Comparison of ENCODE assay signal across 10 mouse cellular contexts in the genomic region with DNA sequence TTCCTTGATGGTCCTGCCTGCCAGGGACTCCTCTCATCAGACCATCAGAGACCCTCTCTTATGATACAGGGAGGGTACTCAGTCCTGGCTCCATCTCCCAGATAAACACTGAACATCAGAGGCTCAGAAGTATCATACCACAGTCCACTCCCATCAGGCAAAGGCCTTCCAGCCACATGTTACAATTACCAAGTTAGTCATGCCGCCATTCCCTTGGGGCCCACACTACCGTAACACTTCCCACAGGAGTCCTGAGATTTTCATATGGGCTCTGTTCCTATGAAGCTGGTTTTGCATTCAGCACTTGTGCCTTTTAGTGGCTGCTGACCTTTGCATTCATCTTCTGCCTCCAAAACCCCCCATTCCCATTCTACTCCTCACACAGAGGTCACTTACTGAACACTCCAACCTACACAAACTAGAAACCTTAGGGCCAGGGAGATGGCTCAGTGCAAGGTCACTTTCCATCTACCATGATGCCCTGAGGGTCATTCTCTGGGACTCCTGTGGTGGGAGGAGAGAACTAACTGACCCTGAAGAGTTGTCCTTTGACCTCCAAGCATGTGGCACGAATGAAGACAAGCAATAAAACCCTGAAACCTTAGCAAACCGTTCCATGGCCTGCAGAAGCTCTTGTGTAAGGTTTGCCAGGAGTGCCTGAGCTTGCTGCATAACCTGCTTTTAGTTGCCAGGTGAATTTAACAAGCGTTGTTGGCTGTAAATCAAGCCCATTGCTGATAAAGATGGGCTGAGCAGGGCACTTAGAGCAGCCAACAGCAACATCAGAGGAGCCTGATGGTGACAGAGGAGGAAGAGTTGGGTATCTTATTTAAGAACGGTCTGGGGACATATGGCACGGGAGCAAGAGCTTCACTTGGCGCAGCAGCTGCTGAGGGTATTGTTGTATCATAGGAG.
DNase-seq lines count a peak whose midpoint lies in the region; ATAC-seq lines count a peak whose summit lies in the region.
"Had no signal": no experiment of that assay in that cellular context is flagged by ENCODE, and none has a peak within 500 bp of the region (broad histone marks: within the 10 kb centered on the region; RNA-seq: fewer than 3 reads in every experiment).

No protein-coding gene starts in this region.

- H3K27me3 ChIP-seq in heart, embryonic 12.5 days (replicated peaks): no peaks in the 10 kb centered on the region
- no peaks in the 10 kb centered on the region for H3K27me3 ChIP-seq in embryonic facial prominence, embryonic 11.5 days (ENCODE audit: control insufficient read depth, insufficient read depth, low read length)
- no peaks in the 10 kb centered on the region for H3K27me3 ChIP-seq in hindbrain, embryonic 14.5 days (ENCODE audit: control insufficient read depth, insufficient read depth, low read length)
- H3K27me3 ChIP-seq: CH12.LX had no signal

- no peak overlapping the region for H3K4me3 ChIP-seq in heart, embryonic 12.5 days
- H3K4me3 ChIP-seq in embryonic facial prominence, embryonic 11.5 days (ENCODE audit: low read depth, low read length): no peak overlapping the region
- no peak overlapping the region for H3K4me3 ChIP-seq in hindbrain, embryonic 14.5 days (replicated peaks; ENCODE audit: low read length)

- peak overlapping the region; percentile 56 for H3K27ac ChIP-seq in heart, embryonic 12.5 days (ENCODE audit: poor library complexity, severe bottlenecking)
- H3K27ac ChIP-seq in embryonic facial prominence, embryonic 11.5 days (replicated peaks; ENCODE audit: low read depth, low read length): 0 out of 2 replicates have a peak overlapping the region, but pooled peaks have one; percentile 20
- peak overlapping the region; percentile 83 for H3K27ac ChIP-seq in hindbrain, embryonic 14.5 days

- no peak overlapping the region for H3K4me2 ChIP-seq in heart, embryonic 12.5 days
- no peak overlapping the region for H3K4me2 ChIP-seq in embryonic facial prominence, embryonic 11.5 days (ENCODE audit: low read depth, low read length)
- no peak overlapping the region for H3K4me2 ChIP-seq in hindbrain, embryonic 14.5 days (replicated peaks)

- 76% methylated on average over 8 of the region's 8 CpGs for WGBS in heart, embryonic 12.5 days
- WGBS in embryonic facial prominence, embryonic 11.5 days: 53% methylated on average over 8 of the region's 8 CpGs
- WGBS in hindbrain, embryonic 14.5 days: 46% methylated on average over 8 of the region's 8 CpGs

- peaks cover 24% of the 10 kb centered on the region for H3K36me3 ChIP-seq in heart, embryonic 12.5 days
- no peaks in the 10 kb centered on the region; the same call in 1 of the 2 replicates for H3K36me3 ChIP-seq in embryonic facial prominence, embryonic 11.5 days (replicated peaks; ENCODE audit: control insufficient read depth, insufficient read depth, low read depth, low read length)
- H3K36me3 ChIP-seq in hindbrain, embryonic 14.5 days (replicated peaks; ENCODE audit: control insufficient read depth, insufficient read depth): no peaks in the 10 kb centered on the region; the same call in none of the 2 replicates

- H3K9me3 ChIP-seq in heart, embryonic 12.5 days (replicated peaks): no peaks in the 10 kb centered on the region
- H3K9me3 ChIP-seq in embryonic facial prominence, embryonic 11.5 days (replicated peaks; ENCODE audit: control insufficient read depth, low read length): no peaks in the 10 kb centered on the region
- no peaks in the 10 kb centered on the region for H3K9me3 ChIP-seq in hindbrain, embryonic 14.5 days (ENCODE audit: control insufficient read depth, low read length)

- no peak for DNase-seq in heart, postnatal 36 days
- peak; percentile 32 for DNase-seq in embryonic facial prominence, embryonic 11.5 days (ENCODE audit: low spot score)
- no peak for DNase-seq in hindbrain, embryonic 14.5 days (ENCODE audit: low spot score)
- peak; percentile 34 for DNase-seq in neural tube, embryonic 10.5 days (ENCODE audit: extremely low spot score, low spot score)
- no peak for DNase-seq in urinary bladder, postnatal 10 days (ENCODE audit: low spot score)
- DNase-seq in frontal cortex, postnatal 36 days (ENCODE audit: low spot score in 2 of 2): no peak
- DNase-seq in cerebellum, adult 11 months: no peak
- DNase-seq: lung, adult 2 months had no signal

- H3K4me1 ChIP-seq in heart, embryonic 12.5 days (replicated peaks): peaks cover 42% of the 10 kb centered on the region
- no peaks in the 10 kb centered on the region for H3K4me1 ChIP-seq in embryonic facial prominence, embryonic 11.5 days (ENCODE audit: control insufficient read depth, insufficient read depth, low read length)
- H3K4me1 ChIP-seq in hindbrain, embryonic 14.5 days (replicated peaks; ENCODE audit: control insufficient read depth, insufficient read depth, low read length): peaks cover 49% of the 10 kb centered on the region

- no peak overlapping the region for H3K9ac ChIP-seq in heart, embryonic 12.5 days
- H3K9ac ChIP-seq in embryonic facial prominence, embryonic 11.5 days (replicated peaks; ENCODE audit: low read length): no peak overlapping the region
- peak overlapping the region; percentile 6; the same call in 1 of the 2 replicates for H3K9ac ChIP-seq in hindbrain, embryonic 14.5 days

- intact Hi-C loops in heart, postnatal 36 days (cut with DNase I): no loop called here

- ATAC-seq in heart, embryonic 12.5 days (ENCODE audit: insufficient number of reproducible peaks, low FRiP score): no peak
- ATAC-seq in embryonic facial prominence, embryonic 11.5 days (replicated peaks; ENCODE audit: insufficient number of reproducible peaks, low FRiP score, low TSS enrichment, low read depth): no peak
- ATAC-seq in hindbrain, embryonic 14.5 days (ENCODE audit: low FRiP score): no peak

Comparison
In these comparisons a context has a peak if more than half of its experiments do, and no peak if none do; other contexts are left out.
1. H3K27ac ChIP-seq: peak in every context shown above with its lines; median percentile 83 in hindbrain, embryonic 14.5 days; 56 in heart, embryonic 12.5 days; 20 in embryonic facial prominence, embryonic 11.5 days.
2. DNase-seq: peak in embryonic facial prominence, embryonic 11.5 days (single experiment) and neural tube, embryonic 10.5 days (single experiment); none in heart, postnatal 36 days (0 of 2), hindbrain, embryonic 14.5 days (single experiment), urinary bladder, postnatal 10 days (single experiment), frontal cortex, postnatal 36 days (0 of 2) and cerebellum, adult 11 months (single experiment).